Mouse (Mus musculus) heart, postnatal 0 days (tissue): Measurements from ENCODE around the gene Ang. TPM values are rescaled to one million over a fixed set of nuclear protein-coding genes. Genes with fewer than 3 reads are reported as not detected.
A peak's percentile ranks its signal among the peaks of the same experiment; 100 is the strongest.

Source experiments
- ATAC-seq: fragments of 200-750 bp; cut with Nextera tagmentation; 2 replicates; pipeline ENCODE4 v1.8.0; 2017; ENCODE audit warnings: low read depth, moderate number of reproducible peaks, moderate library complexity; ENCODE audit not compliant: insufficient read depth
- DNase-seq: peaks from one replicate; pipeline ENCODE4 v3.0.0-alpha.2; 2016; ENCODE audit warnings: low spot score
- H3K27ac ChIP-seq: fragments of 300-500 bp; sonication (generic); 2 replicates; pipeline ENCODE4 v1.5.1; 2014; ENCODE audit warnings: low read depth, mild to moderate bottlenecking
- H3K27me3 ChIP-seq: fragments of 300-500 bp; sonication (generic); 2 replicates; pipeline ENCODE4 v1.6.1; 2014; ENCODE audit warnings: low read length, mixed read lengths; ENCODE audit not compliant: control insufficient read depth, insufficient read depth
- H3K36me3 ChIP-seq: fragments of 300-500 bp; sonication (generic); replicated peaks from 2 replicates; pipeline ENCODE4 v1.6.1; 2014; ENCODE audit warnings: low read length, mixed read lengths; ENCODE audit not compliant: control insufficient read depth, insufficient read depth
- H3K4me1 ChIP-seq: fragments of 300-500 bp; sonication (generic); 2 replicates; pipeline ENCODE4 v1.6.1; 2014; ENCODE audit warnings: antibody characterized with exemption; ENCODE audit not compliant: control insufficient read depth, insufficient read depth
- H3K4me2 ChIP-seq: fragments of 300-500 bp; sonication (generic); 2 replicates; pipeline ENCODE4 v1.6.1; 2014; ENCODE audit warnings: low read depth, mild to moderate bottlenecking, low read length, moderate library complexity
- H3K4me3 ChIP-seq: fragments of 300-500 bp; sonication (generic); 2 replicates; pipeline ENCODE4 v1.5.1; 2014; ENCODE audit warnings: low read depth, low read length
- H3K9ac ChIP-seq: fragments of 300-500 bp; sonication (generic); replicated peaks from 2 replicates; pipeline ENCODE4 v1.6.1; 2014; ENCODE audit warnings: low read depth, low read length, mixed read lengths
- H3K9me3 ChIP-seq: fragments of 300-500 bp; sonication (generic); replicated peaks from 2 replicates; pipeline ENCODE4 v1.6.1; 2016; ENCODE audit warnings: low read length; ENCODE audit not compliant: control insufficient read depth
- CTCF ChIP-seq: IDR thresholded peaks from 2 replicates; pipeline ENCODE4 v1.5.1; 2016; ENCODE audit warnings: antibody characterized with exemption, control low read depth, low read depth
- EP300 ChIP-seq: IDR thresholded peaks from 2 replicates; pipeline ENCODE4 v1.6.1; 2016; ENCODE audit warnings: antibody characterized with exemption, low read depth
- WGBS: fragments of 180-500 bp; shearing (Covaris S2); extraction: QIAGEN DNeasy Blood & Tissue Kit; methylation state at CpG from one replicate; pipeline ENCODE4 v1.1.7; 2014; 5-methylcytosine and 5-hydroxymethylcytosine counted together
- polyA plus RNA-seq: library from polyadenylated mRNA; unstranded; fragments of >200 nt; fragmentation: Nextera tagmentation; extraction: Ambion mirVana; gene quantifications from 2 replicates; pipeline ENCODE4 v1.2.1, GENCODE M21; 2015
- total RNA-seq: library from RNA; depleted of rRNA; stranded (reverse); fragments of >200 nt; gene quantifications from 2 replicates; pipeline ENCODE4 v1.2.3, GENCODE M21; 2014; ENCODE audit warnings: low replicate concordance

Ang gene
- total and polyA plus RNA-seq, 2 experiments from 2014 or later = 2.6 to 9.3 TPM

DNA sequence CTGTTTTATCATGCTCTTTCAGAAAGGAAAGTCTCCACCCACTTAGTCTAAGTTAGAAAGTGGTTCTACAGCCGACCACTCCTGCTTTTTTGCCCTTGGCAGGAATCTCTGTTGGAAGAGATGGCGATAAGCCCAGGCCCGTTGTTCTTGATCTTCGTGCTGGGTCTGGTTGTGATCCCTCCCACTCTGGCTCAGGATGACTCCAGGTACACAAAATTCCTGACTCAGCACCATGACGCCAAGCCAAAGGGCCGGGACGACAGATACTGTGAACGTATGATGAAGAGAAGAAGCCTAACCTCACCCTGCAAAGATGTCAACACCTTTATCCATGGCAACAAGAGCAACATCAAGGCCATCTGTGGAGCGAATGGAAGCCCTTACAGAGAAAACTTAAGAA lies 10.3 kb downstream of the Ang start:
- no peak overlapping the region for H3K4me3 ChIP-seq
- no peaks in the 10 kb centered on the region for H3K9me3 ChIP-seq
- TF ChIP-seq EP300 (no peak), CTCF (no peak)
- no peaks in the 10 kb centered on the region for H3K36me3 ChIP-seq
- ATAC-seq (no peak), DNase-seq (no peak)
- no peak overlapping the region for H3K27ac ChIP-seq
- H3K4me1 ChIP-seq = no peaks in the 10 kb centered on the region
- H3K27me3 ChIP-seq = no peaks in the 10 kb centered on the region
- H3K9ac ChIP-seq = no peak overlapping the region
- no peak overlapping the region for H3K4me2 ChIP-seq
- 50% methylated on average over 9 of the region's 9 CpGs for WGBS

- Histone ChIP-seq H3K4me3 (no peak overlapping the region), H3K9ac (no peak overlapping the region), H3K36me3 (no peaks in the 10 kb centered on the region), H3K27me3 (no peaks in the 10 kb centered on the region), H3K9me3 (no peaks in the 10 kb centered on the region), H3K4me1 (no peaks in the 10 kb centered on the region), H3K4me2 (no peak overlapping the region), H3K27ac (no peak overlapping the region)
- WGBS = 41% methylated on average over 3 of the region's 3 CpGs
- DNase-seq (peak; percentile 52), ATAC-seq (no peak)
- TF ChIP-seq CTCF (peak; percentile 89), EP300 (no peak)
Observed at GRCm38 (mm10) chr14:51103217-51103616, 12.3 kb downstream of the Ang start.

GRCm38 (mm10) chr14:51104366-51104765 lies 13.4 kb downstream of the Ang start:
- 77% methylated on average over 2 of the region's 2 CpGs for whole genome bisulfite sequencing
- no peak for DNase-seq

DNA sequence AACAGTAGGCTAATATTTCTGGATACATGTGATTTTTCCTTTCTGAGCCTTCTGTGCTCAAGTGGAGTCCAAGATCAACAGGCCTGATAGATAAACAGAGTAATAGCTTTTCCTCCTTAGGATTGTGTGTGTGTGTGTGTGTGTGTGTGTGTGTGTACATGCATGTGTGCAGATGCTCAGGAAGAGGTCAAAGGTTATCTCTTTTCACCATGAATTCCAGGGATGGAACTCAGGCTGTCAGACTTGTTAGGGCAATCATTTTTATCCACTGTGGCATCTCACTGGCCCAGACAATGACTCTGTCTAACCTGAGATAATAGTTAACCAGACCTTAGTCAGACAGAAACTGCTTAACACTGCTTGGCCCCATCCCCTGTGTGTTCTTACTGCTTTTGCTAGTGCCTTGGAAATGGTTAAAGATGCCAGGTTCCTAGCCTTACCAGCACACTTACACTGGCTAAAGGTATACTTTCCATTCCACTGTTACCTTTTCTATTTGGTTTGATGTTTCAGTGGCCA lies 15.6 kb downstream of the Ang start:
- no peak overlapping the region for H3K4me3 ChIP-seq
- no peak overlapping the region for H3K4me2 ChIP-seq
- no peak overlapping the region for H3K9ac ChIP-seq
- DNase-seq = no peak
- H3K4me1 ChIP-seq = no peaks in the 10 kb centered on the region
- no peak for ATAC-seq
- no peak overlapping the region for H3K27ac ChIP-seq
- H3K9me3 ChIP-seq = no peaks in the 10 kb centered on the region
- TF ChIP-seq EP300 (no peak), CTCF (no peak)
- no peaks in the 10 kb centered on the region for H3K27me3 ChIP-seq
- H3K36me3 ChIP-seq = no peaks in the 10 kb centered on the region

More at GRCm38 (mm10) chr14:51104366-51104765, 13.4 kb downstream of the Ang start:
- H3K27me3 ChIP-seq = no peaks in the 10 kb centered on the region
- H3K4me1 ChIP-seq = no peaks in the 10 kb centered on the region
- TF ChIP-seq EP300 (no peak), CTCF (no peak)
- no peaks in the 10 kb centered on the region for H3K36me3 ChIP-seq
- no peak for ATAC-seq
- H3K4me3 ChIP-seq = no peak overlapping the region
- no peaks in the 10 kb centered on the region for H3K9me3 ChIP-seq
- H3K4me2 ChIP-seq = no peak overlapping the region
- no peak overlapping the region for H3K27ac ChIP-seq
- H3K9ac ChIP-seq = no peak overlapping the region

- whole genome bisulfite sequencing = 25% methylated on average over 3 of the region's 3 CpGs
- Histone ChIP-seq H3K4me2 (no peak overlapping the region), H3K36me3 (no peaks in the 10 kb centered on the region), H3K27me3 (no peaks in the 10 kb centered on the region), H3K9ac (no peak overlapping the region), H3K9me3 (no peaks in the 10 kb centered on the region), H3K4me3 (no peak overlapping the region), H3K27ac (peak overlapping the region; percentile 23; the same call in 1 of the 2 replicates), H3K4me1 (0 out of 2 replicates have a peak, but pooled peaks cover 3% of the 10 kb centered on the region)
- DNase-seq (peak; percentile 60), ATAC-seq (peak; percentile 90)
- no peak for TF ChIP-seq CTCF
- TF ChIP-seq EP300 = no peak
Observed at GRCm38 (mm10) chr14:51111966-51112365, 21.0 kb downstream of the Ang start.

- H3K4me1 ChIP-seq = 0 out of 2 replicates have a peak, but pooled peaks cover 3% of the 10 kb centered on the region
- H3K9ac ChIP-seq = no peak overlapping the region
- no peak for DNase-seq
- no peaks in the 10 kb centered on the region for H3K9me3 ChIP-seq
- no peaks in the 10 kb centered on the region for H3K27me3 ChIP-seq
- no peak for TF ChIP-seq CTCF
- TF ChIP-seq EP300 = no peak
- WGBS = 53% methylated on average over 9 of the region's 9 CpGs
- no peak overlapping the region for H3K4me3 ChIP-seq
- H3K27ac ChIP-seq = no peak overlapping the region
- H3K4me2 ChIP-seq = no peak overlapping the region
- H3K36me3 ChIP-seq = no peaks in the 10 kb centered on the region
- ATAC-seq = no peak
Observed at GRCm38 (mm10) chr14:51113476-51113875, 22.5 kb downstream of the Ang start.
